Mouse (Mus musculus) liver, embryonic 14.5 days (tissue): Measurements from ENCODE around the gene Olfr160. TPM values are rescaled to one million over a fixed set of nuclear protein-coding genes. Genes with fewer than 3 reads are reported as not detected.

Source experiments
- ATAC-seq: fragments of 200-750 bp; cut with Nextera tagmentation; 2 replicates; pipeline ENCODE4 v1.8.0; 2017; ENCODE audit warnings: moderate number of reproducible peaks, mild to moderate bottlenecking, moderate library complexity; ENCODE audit not compliant: insufficient read depth
- DNase-seq, 3 experiments: peaks; one replicate each; pipeline ENCODE4 v3.0.0-alpha.2; 2012 to 2013; ENCODE audit warnings: low read depth in 3 of 3, low spot score in 3 of 3
- H3K27ac ChIP-seq: fragments of 300-500 bp; sonication (generic); 2 replicates; pipeline ENCODE4 v1.5.1; 2014; ENCODE audit warnings: moderate library complexity, mild to moderate bottlenecking, control low read depth, inconsistent platforms
- H3K27me3 ChIP-seq: fragments of 300-500 bp; sonication (generic); 2 replicates; pipeline ENCODE4 v1.6.1; 2014; ENCODE audit warnings: mild to moderate bottlenecking, low read length, moderate library complexity; ENCODE audit not compliant: control insufficient read depth, insufficient read depth
- H3K36me3 ChIP-seq: fragments of 300-500 bp; sonication (generic); replicated peaks from 2 replicates; pipeline ENCODE4 v1.6.1; 2014; ENCODE audit warnings: low read depth; ENCODE audit not compliant: control insufficient read depth, insufficient read depth
- H3K4me1 ChIP-seq, 2 experiments: fragments of 200-500 bp in 1 of 2; fragments of 300-500 bp in 1 of 2; sonication (generic) in 1 of 2; replicated peaks; 2 replicates each; pipeline ENCODE4 v1.6.1; 2012 to 2014; ENCODE audit warnings: antibody characterized with exemption in 1 of 2, inconsistent platforms in 1 of 2, low read length in 1 of 2; ENCODE audit not compliant: control insufficient read depth in 2 of 2, insufficient read depth in 2 of 2
- H3K4me2 ChIP-seq: fragments of 300-500 bp; sonication (generic); 2 replicates; pipeline ENCODE4 v1.6.1; 2014; ENCODE audit warnings: low read depth, mild to moderate bottlenecking, control low read depth, moderate library complexity
- H3K4me3 ChIP-seq, 2 experiments: fragments of 200-500 bp in 1 of 2; fragments of 300-500 bp in 1 of 2; sonication (generic) in 1 of 2; 2 replicates each; pipeline ENCODE4 v1.5.1; 2012 to 2014; ENCODE audit warnings: low read depth in 2 of 2, low read length in 2 of 2, mild to moderate bottlenecking in 2 of 2, control low read depth in 1 of 2, inconsistent platforms in 1 of 2, moderate library complexity in 1 of 2; ENCODE audit not compliant: insufficient read depth in 1 of 2
- H3K9ac ChIP-seq: fragments of 300-500 bp; sonication (generic); replicated peaks from 2 replicates; pipeline ENCODE4 v1.6.1; 2014; ENCODE audit warnings: mild to moderate bottlenecking, control low read depth, moderate library complexity
- H3K9me3 ChIP-seq: fragments of 300-500 bp; sonication (generic); 2 replicates; pipeline ENCODE4 v1.6.1; 2016; ENCODE audit warnings: low read length, mixed read lengths; ENCODE audit not compliant: control insufficient read depth
- CTCF ChIP-seq: IDR thresholded peaks from 2 replicates; pipeline ENCODE4 v1.5.1; 2016; ENCODE audit warnings: antibody characterized with exemption, low read depth, control low read depth
- EP300 ChIP-seq: IDR thresholded peaks from 2 replicates; pipeline ENCODE4 v1.6.1; 2016; ENCODE audit warnings: antibody characterized with exemption, low read depth
- WGBS: fragments of 180-500 bp; shearing (Covaris S2); extraction: QIAGEN DNeasy Blood & Tissue Kit; methylation state at CpG from one replicate; pipeline ENCODE4 v1.1.7; 2014; ENCODE audit not compliant: insufficient replicate concordance; 5-methylcytosine and 5-hydroxymethylcytosine counted together
- polyA plus RNA-seq, 2 experiments: library from polyadenylated mRNA; depleted of rRNA in 1 of 2; stranded (reverse) in 1 of 2; unstranded in 1 of 2; fragments of >200 nt; fragmentation: Nextera tagmentation in 1 of 2; extraction: Ambion mirVana in 1 of 2; gene quantifications; 2 replicates each; pipeline versions ENCODE4 v1.2.1 to v1.2.3; 2012 to 2014

Olfr160 gene
- polyA plus RNA-seq, 2 experiments: not detected

DNA sequence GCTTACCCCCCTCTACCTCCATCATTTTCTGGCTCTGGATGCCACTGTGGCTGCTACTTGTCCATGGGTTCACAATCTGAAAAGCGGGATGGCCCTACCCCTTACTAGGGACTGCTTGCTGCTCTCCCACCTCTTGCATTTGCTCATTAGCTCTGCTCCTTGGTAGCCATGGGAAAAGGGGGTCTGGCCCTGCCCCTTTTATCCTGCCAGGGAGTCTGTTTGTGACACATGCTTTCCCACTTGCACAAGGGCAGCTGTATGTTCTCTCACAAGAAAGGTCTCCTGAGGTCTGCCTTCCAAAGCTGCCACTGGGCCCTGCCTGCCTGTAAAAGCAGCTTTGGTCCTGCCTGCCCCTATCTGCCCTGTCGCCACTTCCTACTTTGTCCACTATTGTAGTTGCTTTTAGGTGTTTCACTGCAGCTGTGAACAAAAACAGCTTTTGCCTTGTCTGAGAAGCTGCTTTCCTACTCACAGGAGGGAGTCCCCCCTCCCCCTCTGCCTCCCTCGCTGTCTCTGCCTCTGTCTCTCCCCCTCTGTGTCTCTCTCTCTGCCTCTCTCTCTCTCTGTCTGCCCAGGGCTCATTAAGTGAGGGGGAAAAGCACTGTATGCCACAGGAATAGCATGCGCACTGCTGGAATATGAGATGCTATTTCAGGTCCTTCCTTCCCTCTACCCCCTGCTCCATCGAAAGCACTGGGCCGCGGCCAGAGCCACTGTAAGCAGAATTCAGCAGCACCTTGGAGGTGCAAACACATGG, 34.4 kb upstream of the Olfr160 start:
- no peaks in the 10 kb centered on the region for H3K36me3 ChIP-seq
- no peak overlapping the region for H3K4me2 ChIP-seq
- H3K9ac ChIP-seq: no peak overlapping the region
- no peaks in the 10 kb centered on the region for H3K4me1 ChIP-seq
- ATAC-seq: no peak
- WGBS: 37% methylated on average over 7 of the region's 7 CpGs
- TF ChIP-seq EP300: no peak
- no peak for TF ChIP-seq CTCF
- no peak for DNase-seq
- no peak overlapping the region for H3K27ac ChIP-seq
- H3K27me3 ChIP-seq: no peaks in the 10 kb centered on the region
- H3K9me3 ChIP-seq: no peaks in the 10 kb centered on the region
- no peak overlapping the region for H3K4me3 ChIP-seq

- Histone ChIP-seq H3K9ac (no peak within 1 kb of the TSS), H3K9me3 (no peaks in the 10 kb centered on the region), H3K27ac (no peak within 1 kb of the TSS), H3K4me2 (no peak within 1 kb of the TSS), H3K27me3 (no peaks in the 10 kb centered on the region), H3K36me3 (no peaks in the 10 kb centered on the region), H3K4me1 (no peaks in the 10 kb centered on the region), H3K4me3 (no peak within 1 kb of the TSS)
- TF ChIP-seq CTCF: no peak
- no peak for TF ChIP-seq EP300
- no peak for DNase-seq
- ATAC-seq: no peak
Observed at GRCm38 (mm10) chr9:37744806-37745205, 28.8 kb upstream of the Olfr160 start, which contains the start of gene Olfr874. TSS of gene Olfr874 (plus strand) at chr9:37745106.

DNA sequence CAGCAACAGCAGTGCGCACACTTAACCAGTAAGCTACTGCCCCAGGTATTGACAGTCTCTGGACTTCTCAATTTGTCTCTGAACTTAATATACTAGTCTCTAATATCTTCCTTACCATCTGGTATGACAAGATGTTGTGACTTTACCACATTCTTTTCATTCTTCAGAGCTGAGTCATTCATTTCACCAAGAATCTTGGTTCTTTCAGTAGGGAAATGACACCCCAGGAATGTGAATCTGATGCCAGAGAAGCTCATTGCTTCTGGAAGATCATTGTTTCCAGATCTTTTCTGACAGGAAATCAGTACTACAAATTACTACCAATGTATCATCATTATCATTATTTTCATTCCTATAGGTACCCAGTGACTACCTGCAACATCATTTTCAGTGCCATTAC, 18.3 kb upstream of the Olfr160 start:
- ATAC-seq (no peak), DNase-seq (no peak)
- no peaks in the 10 kb centered on the region for H3K36me3 ChIP-seq
- no peak for TF ChIP-seq CTCF
- no peak for TF ChIP-seq EP300
- no peaks in the 10 kb centered on the region for H3K9me3 ChIP-seq
- H3K27me3 ChIP-seq: no peaks in the 10 kb centered on the region
- 84% methylated on average over 1 of the region's 1 CpGs for WGBS
- no peak overlapping the region for H3K4me2 ChIP-seq
- H3K27ac ChIP-seq: no peak overlapping the region
- no peaks in the 10 kb centered on the region for H3K4me1 ChIP-seq
- H3K4me3 ChIP-seq: no peak overlapping the region
- H3K9ac ChIP-seq: no peak overlapping the region

GRCm38 (mm10) chr9:37689970-37690686, 25.9 kb downstream of the Olfr160 start:
- Histone ChIP-seq H3K9me3 (no peaks in the 10 kb centered on the region), H3K27me3 (no peaks in the 10 kb centered on the region), H3K9ac (no peak overlapping the region), H3K36me3 (no peaks in the 10 kb centered on the region), H3K4me3 (no peak overlapping the region), H3K27ac (no peak overlapping the region), H3K4me2 (no peak overlapping the region), H3K4me1 (no peaks in the 10 kb centered on the region)
- no peak for ATAC-seq
- no peak for DNase-seq
- TF ChIP-seq CTCF: peak; percentile 60
- no peak for TF ChIP-seq EP300
- 46% methylated on average over 5 of the region's 5 CpGs for WGBS

DNA sequence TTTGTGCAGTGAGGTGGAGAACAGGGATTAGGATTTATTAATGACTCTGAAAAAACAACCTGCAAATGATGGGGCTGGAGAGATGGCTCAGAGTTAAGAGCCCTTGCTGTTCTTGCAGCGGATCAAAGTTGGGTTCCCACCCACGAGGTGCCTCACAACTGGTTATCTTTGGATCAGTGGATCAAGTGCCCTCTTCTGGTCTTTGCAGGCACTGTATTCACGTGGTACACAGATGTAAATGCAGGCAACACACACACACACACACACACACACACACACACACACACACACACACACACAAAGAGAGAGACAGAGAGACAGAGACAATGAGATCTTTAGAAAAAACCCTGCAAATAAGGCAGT, 28.1 kb downstream of the Olfr160 start:
- no peaks in the 10 kb centered on the region for H3K27me3 ChIP-seq
- H3K4me3 ChIP-seq: no peak overlapping the region
- H3K36me3 ChIP-seq: no peaks in the 10 kb centered on the region
- no peaks in the 10 kb centered on the region for H3K9me3 ChIP-seq
- TF ChIP-seq EP300 (no peak), CTCF (0 out of 2 replicates have a peak, but pooled peaks have one; percentile 5)
- ATAC-seq (no peak), DNase-seq (no peak)
- H3K27ac ChIP-seq: no peak overlapping the region
- no peak overlapping the region for H3K9ac ChIP-seq
- H3K4me1 ChIP-seq: no peaks in the 10 kb centered on the region
- H3K4me2 ChIP-seq: no peak overlapping the region
- 24% methylated on average over 3 of the region's 3 CpGs for WGBS
